Mouse (Mus musculus) liver (tissue): ENCODE results near the gene Dusp18.
A peak's percentile ranks its signal among the peaks of the same experiment; 100 is the strongest.

Experiments used
- DNase-seq: peaks from one replicate; pipeline ENCODE4 v3.0.0-alpha.2; 2020; ENCODE audit warnings: mixed read lengths

The Dusp18 gene

DNA sequence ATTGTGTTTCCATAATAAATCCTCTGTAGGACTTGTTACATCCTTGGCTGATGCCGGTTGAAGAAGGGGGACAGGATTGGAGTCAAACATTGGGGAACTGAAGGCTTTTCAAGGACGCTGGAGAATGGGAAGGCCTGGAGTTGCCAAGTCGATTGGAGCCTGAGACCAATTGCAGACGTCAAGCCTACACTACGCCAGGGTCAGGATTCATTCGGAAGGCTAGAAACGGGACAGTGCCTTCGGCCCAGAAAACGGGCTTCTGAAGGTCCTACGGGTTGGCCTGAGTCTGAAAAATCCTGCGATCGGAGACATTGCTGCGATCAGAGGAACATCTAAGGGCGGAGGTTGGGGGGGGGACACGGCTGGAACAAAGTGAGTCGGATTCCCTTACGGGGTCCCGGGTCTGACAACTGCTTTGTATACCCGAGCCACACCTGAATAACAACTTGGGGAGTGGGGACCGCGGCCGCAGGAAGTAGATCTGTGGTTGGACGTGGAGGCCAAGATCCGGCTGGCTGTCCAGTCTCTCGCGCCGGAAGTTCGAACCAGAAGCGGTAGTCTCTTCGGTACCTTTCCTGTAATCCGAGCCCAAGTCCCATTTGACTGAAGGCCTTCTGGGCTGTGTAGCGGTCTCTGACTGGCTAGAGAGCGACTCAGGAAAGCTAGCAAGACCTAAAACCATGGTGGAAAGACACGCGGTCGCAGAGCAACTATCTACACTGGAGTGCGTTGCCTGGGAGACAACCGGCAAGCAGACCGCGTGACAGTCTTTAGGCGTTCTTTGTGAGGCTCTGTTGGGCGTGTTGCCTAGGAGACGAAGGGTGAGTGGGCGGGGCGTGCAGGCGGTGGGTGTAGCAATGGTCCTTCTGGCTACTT lies at the start of gene Dusp18, which contains the start of gene 4921536K21Rik:
Dusp18 (plus strand) TSS at position 835 of the 876 bp plus-strand sequence.
4921536K21Rik (minus strand) TSS at position 693 of the 876 bp plus-strand sequence.
- DNase-seq: peak; percentile 89

DNA sequence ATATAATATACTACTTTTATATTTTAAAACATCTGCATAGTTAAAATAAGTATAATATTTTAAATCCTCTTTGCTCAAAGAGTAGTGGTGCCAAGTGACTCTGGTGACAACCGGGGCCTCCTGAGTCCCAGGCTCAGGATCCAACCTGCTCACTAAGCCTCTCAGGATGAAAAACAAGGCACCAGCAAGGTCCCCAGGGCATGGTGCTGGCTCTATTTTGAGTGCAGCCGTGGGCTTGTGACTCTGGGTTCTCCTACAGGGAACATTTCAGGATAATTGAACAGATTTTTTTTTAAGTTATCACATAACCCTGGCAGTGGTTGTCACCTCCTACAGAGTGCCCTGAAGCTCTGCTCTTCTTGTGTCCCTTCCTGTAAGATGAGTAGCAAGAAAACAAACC lies 48.7 kb upstream of the Dusp18 start:
- DNase-seq: no peak

DNA sequence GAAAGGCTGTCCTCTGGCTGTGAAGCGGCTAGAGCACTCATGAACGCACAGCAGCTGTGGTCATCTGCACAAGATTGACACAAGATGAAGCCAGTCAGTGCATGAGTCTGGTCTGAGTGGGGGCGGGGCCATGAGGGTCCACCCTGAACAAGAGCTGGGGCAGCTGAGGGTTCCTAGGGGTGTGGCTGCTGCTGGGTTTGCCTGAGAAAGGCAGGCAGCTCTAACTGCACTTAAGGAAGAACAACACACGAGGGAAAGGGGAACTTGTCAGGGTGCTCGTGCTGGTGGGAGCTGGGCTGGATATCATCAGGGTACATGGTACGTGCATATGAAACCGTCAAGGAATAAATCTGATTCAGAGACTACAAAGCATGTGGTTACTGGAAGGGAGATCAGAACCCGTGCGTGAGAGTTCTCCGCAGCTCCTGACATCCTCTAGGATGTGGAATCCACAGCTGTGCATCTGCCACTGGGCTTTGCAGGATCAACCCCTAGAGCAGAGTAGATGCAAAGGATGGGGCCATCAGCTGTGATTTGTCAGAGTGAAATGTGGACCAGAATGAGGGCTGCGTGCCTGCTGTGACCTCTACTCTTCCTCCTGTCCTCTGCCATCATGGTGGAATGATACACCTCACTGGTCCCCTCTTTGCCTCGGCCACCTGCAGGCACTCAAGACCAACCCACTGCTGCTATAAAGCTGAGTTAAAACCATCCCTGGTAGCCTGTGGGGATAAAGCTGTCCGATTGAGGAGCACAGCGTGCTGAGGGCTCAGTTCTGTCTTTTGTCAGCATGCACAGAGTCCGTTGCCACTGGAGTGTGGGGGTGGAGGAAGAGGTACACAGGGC lies 45.3 kb upstream of the Dusp18 start:
- DNase-seq: no peak

DNA sequence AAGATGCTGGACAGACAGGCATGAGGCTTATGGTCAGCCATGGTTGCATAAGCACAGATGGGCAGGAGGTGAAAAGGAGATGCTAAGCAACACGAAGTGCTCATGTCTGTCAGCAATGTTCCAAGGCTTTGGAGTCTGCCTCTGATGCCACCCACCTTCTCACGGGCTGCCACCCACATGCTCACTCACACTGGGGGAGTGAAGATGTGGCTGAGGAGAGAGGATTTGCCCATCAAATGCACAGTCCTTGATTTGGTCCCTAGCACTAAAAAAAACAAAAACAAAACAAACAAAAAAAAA lies 44.8 kb upstream of the Dusp18 start:
- DNase-seq: no peak

DNA sequence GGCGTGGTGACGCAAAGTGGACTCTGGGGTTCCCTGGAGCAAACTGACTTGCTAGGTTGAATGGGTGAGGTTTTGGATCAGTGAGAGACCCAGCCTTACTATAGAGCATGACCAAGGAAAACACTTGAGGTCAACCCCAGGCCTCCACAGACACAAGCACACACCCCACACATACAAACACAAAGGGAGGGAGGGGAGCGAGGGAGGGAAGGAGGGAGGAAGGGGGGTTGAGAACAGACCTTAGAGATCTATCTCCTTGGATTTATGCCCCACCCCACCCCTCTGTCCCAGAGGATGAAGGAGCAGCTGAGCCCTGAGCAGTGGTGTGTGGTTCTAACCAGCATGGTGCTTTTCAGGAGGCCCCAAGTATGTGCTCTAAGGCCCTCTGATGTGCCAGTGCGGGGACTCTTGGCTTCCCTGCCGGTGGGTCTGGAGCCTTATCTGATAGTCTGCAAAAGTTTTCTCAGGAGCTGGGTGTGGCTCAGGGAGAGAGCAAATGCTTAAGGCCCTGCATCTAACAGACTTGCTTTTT lies 44.2 kb upstream of the Dusp18 start:
- no peak for DNase-seq

DNA sequence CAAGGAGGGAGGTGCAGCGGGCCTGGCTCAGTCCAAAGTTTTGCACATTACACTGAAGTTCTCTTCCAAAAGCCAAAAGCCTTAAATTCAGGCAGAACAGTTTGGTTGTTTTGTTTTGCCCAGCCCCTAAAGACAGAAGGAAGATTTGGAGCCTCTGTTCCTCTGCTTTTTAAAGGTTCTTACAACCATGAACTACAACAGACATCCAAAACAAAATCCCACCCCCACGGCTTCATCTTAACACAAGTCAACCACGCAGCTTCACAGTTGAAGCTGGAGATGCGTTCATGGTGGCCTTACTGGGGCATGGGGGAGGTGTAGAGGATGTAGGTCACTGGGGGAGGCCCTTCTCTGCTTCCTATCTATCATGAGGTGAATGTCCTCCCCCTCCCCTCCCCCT lies 43.2 kb upstream of the Dusp18 start:
- no peak for DNase-seq

DNA sequence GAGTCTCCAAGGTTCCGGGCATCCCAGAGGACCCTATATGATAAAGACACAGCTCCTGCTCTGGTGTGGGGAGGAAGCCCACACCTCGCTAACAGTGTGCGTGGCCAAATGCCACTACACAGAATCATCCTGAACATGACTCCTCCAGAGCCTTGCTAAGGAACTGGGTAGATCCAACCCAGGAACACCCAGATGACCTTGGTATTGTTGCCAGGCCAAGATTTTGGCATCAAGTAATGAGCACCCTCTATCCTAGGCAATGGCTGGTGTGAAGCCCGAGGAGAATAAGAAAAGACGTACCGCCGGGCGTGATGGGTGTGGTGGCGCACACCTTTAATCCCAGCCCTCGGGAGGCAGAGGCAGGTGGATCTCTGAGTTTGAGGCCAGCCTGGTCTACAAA lies 42.0 kb upstream of the Dusp18 start:
- no peak for DNase-seq

- no peak for DNase-seq
These were observed 41.5 kb upstream of the Dusp18 start for GRCm38 (mm10) chr11:3853481-3854034.

DNA sequence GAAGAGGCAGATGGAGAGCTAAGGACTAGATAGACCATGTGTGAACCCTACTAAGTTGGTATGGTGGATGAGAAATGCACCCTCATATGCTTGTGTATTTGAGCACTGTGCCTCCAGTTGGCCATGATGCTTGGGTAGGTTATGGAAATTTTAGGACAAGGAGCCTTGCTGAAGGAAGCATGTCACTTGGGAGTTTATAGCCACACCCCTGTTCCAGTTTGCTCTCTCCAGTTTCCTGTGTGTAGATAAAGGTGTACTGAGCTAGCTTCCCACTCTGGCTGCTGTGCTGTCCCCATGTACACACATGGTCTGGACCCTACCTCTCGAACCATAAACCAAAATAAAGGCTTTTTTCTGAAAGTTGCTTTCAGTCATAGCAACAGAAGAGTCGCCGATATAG lies 40.9 kb upstream of the Dusp18 start:
- no peak for DNase-seq

DNA sequence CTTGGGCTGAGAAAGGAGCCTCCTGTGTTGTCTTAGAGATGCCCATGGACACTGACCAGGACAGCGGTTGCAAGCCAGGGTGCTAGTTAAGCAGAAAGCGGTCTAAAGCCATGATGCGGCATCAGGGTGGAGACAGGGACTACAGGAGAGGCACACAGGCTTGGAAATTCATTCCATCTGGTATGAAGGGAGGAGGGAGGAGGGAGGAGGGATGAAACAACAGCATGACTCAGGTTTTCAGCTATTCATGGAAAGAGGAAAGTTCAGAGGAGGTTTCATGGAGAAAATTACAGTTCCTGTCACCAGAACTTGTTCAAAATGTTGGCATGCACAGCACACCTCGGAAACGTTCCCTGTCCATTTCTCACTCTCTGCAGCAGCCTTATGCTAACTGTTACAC lies 39.2 kb upstream of the Dusp18 start:
- DNase-seq: no peak

GRCm38 (mm10) chr11:3857902-3858301 lies 37.1 kb upstream of the Dusp18 start:
- DNase-seq: no peak

- no peak for DNase-seq
These were observed 35.3 kb upstream of the Dusp18 start for GRCm38 (mm10) chr11:3859778-3860177.

- DNase-seq: no peak
These were observed 34.7 kb upstream of the Dusp18 start for GRCm38 (mm10) chr11:3860361-3860760.

- no peak for DNase-seq
These were observed 32.2 kb upstream of the Dusp18 start for GRCm38 (mm10) chr11:3862661-3863453.

DNA sequence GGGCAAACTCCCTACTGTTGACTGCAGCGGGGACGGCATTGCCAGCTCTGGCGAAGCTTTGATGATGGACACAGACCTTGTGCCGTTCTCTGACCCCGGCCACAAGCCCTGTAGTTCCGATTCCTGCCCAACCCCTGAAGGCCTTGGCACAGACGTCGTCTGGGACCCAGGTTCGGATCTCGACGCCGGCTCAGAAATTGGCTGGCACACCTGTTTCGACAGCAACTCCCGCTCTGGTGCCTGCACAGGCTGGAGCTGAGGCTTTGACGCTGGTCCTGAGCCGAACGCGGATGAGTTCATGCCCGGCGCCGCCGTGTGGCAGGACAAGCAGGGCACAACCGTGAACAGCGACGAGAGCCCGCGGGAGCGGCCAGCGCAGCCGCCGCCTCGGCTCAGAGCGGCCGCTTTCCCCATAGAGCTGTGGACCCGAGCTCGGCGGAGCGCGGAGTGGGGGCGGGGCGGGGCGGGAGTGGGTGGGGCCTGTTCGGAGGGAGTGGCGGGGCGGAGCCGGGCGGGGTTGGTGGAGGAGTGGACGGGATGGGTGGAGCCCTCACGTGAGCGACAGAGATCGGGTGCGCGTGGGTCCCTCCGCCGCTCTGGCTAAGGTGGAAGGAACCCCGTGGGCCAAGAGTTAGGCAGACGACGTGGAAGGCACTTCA lies 31.5 kb upstream of the Dusp18 start, which contains the start of gene Osbp2:
Osbp2 (minus strand) TSS at position 450 of the 659 bp plus-strand sequence.
- DNase-seq: peak; percentile 86

DNA sequence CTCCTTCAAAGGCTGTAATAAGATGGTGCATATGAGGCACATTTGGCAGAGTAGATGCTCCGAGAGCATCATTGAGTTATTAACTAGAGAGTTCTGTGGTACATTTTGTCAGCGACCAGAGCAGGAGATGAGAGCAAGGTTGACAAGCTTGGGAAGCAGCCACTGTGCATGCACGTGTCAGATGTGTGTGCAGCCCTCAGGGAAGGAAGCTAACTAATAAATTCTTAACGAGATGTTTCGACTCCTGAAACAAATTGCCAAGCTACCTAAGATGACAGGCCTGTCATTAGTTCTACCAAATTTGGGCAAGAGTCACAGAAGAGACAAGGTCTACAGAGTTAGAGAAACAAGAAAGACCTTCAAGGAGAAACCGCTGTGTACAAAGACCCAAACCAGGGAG lies 30.7 kb upstream of the Dusp18 start:
- no peak for DNase-seq

- no peak for DNase-seq
These were observed 18.6 kb upstream of the Dusp18 start for GRCm38 (mm10) chr11:3876419-3876818.

DNA sequence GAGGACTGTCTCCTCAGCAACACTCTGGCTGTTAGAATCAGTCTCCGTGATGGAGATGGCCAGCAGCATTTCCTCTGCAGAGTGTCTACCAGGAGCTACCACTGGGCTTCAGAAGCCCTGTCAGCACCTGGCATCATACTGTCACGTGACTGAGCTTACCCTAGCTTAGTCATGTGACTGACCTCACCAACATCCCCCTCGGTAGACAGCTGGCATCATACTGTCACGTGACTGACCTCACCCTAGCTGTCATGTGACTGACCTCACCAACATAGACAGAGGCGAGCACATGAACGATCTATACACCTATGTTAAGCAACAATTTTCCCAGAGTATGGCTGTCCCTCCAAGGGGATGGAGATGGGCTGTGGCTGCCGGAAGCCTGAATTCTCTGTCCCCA lies 16.4 kb upstream of the Dusp18 start:
- no peak for DNase-seq

- DNase-seq: peak; percentile 76
These were observed 15.2 kb upstream of the Dusp18 start for GRCm38 (mm10) chr11:3879836-3880235.

GRCm38 (mm10) chr11:3883711-3884110 lies 11.3 kb upstream of the Dusp18 start:
- no peak for DNase-seq

DNA sequence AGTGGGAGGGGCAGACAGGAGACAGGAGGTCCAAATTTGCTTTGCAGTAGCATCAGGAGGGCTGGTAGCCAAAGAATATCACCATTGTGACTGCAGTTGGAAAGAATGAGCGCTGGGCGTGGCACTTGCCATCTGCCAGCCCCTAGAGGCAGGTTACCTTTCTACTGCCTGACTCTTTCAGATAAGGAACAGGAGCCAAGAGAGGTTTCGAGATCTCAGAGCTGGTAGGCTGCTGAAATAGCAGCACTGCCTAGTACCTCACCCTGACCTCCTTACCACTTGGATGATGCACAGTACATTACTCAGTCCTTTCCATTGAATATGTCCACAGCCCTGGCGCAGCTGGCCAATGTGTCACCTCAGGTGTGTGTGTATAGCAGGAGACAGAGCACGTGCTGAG lies 7.7 kb upstream of the Dusp18 start:
- peak; percentile 52 for DNase-seq

GRCm38 (mm10) chr11:3893970-3894369 lies 1.1 kb upstream of the Dusp18 start:
- no peak for DNase-seq
